Mouse (Mus musculus): ENCODE data around the gene Gata1.
"Not testable (repeated sequence)": the region's sequence is repeated elsewhere in the genome, so short reads cannot be mapped to it uniquely, and the experiment has no call there.

Gene Gata1

DNA sequence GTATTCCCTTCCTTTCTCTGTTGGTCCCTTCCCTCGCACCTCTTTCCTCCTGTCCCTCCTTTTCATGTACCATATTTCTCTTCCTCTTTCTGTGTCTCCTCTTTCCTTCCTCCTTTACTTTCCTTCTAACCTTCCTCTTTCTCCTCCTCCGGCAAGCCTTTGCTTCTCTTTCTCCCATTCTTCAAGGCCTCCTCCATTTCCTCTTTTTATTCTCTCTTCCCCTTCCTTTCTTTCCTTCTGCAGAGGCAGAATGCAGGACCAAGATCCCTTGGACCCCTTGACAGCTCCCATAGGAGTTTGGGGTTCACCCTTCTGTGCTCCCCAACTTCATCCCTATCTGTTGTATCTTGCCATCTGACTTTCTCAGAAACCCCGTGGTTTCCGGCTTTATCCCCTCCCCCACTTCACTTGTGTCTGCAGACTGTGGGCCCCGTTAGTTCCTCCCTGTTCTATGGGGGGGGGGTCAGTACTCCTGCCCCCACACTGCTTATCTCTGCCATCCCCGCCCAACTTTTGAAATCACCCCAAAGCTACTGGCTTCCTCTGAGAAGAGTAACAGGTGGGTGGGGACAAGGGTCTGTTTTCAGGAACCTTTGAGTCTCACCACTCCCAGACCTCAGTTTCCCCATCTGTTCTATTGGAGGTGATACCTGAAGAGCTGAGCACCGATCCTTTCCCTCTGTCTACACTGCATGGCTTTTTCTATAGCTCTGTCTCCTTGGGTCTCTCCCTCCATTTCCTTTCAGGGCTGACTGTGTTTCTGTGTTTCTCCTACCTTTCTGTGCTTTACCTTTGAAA lies 13.8 kb downstream of the Gata1 start:
- peak; percentile 38 for DNase-seq

DNA sequence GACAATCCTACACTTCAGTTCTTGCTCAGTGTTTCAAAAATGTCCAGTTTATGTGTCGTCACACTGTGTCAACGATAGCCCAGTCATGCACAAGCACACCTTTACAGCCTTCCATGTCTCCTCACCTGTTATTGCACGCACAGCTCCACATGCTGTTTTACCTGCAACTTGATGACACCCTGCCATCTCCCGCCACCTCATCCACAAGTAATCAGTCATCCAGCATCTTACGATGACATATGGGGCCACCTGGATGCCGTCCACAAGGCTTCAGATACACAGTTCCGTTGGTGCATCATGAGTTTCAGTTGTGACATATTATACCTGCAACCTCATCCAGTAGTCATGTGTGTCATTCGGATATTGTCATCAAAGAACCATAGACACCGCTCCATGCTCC lies 19.0 kb downstream of the Gata1 start:
- DNase-seq, result no peak

DNA sequence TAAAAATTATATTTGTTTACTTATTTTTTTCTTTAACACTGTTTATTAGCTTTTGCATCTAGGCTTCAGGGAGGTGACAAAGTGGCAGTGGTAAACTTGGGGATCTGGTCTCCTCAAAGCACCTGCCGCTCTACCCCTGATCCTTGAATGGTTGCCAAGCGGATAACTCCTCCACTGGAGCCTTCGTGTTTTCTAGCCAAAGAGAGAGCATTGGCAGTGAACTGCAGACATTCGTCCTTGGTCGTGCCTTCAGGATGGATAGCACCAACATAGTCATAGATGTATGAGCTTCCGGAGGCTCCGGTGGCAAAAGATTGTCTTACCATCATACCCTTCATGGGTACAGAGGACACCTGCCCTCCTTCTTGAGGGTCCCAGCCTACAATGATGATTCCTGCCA lies 27.8 kb downstream of the Gata1 start:
- DNase-seq, result no peak

DNA sequence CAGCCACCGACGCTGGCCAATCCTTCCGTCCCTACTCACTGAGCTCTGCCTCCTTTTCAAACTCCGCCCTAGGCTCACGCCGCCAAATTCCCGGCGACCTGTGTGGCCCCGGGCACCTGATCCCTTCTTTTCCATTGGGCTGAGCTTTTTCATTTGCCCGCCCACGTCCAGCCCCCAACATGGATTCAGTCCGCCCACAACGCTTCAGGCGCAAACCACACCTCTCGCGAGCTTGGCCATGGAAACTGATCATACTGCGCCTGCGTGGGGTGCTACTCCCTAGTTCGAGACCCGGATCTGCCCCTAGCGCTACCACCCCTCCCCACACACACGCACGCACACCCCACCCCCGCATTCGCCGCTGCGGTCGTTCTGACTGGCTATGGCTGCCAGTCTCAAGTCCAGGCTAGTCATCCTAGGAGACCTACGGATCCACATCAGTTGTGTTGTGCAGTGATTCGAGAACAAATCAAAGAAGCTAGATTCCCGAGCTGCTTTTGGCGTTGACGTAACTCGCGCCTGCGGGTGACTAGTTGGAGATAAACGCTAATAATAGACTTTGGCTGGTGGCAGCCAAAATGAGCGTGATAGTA lies 29.9 kb downstream of the Gata1 start:
- peak; percentile 78 for DNase-seq

DNA sequence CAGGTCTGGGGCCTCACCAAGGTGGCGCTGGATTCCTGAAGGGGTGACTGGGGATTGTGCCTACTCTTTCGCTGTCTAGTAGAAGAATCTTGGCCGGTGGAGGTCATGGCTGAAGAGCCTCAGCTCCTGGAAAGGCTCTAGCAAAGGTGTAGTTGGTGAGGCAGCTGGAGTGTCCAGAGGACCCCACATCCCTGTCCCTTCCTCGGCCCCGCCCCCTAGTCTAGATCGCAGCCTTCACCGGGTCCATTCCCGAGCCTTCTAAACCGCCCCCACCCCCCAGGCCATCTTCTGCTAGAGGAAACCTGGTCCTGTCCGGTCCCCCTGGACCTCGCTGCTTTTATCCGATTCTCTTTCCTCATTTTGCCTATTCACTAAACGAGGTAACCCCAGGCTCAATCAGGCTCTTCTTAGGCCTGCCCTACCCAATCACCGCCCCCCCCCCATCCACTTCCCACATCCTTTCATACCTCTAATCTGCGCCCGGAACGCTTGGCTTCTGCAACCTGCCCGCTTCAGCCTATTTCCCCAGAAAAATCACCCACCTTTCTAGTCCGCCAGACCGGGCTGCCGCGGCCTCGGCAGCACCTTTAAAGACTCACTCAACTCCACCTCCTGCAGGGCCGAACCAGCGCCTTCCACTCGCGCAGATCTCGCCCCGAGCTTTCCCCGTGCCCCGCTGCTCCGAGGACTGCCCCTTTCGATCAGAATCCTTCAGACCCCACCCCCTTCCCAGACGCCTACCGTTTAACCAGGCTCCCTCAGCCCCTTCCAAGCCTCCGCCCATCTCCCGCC lies 30.6 kb downstream of the Gata1 start, which contains the start of gene Hdac6:
TSS of gene Hdac6 (minus strand) at position 782 of the 792 bp plus-strand sequence.
- no peak for DNase-seq

DNA sequence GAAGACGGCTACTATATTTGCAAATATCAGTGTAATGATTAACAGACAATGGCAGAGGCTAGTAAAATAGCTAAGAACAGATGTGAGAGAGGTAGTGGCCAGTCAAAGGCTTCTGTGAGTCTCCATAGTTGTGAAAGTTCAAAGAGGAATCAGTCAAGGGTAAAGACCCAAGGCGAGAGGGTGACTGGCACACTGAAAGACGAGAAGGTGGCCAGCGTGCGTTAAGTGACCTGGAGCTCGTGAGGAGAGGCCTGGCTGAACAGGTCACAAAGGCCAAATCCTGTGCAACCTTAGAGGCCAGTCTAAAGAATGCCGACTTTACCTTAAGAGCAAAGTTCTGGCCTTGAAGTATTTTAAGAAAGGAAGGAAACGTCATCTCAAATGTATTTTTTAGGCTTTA lies 32.3 kb downstream of the Gata1 start:
- DNase-seq, result no peak

DNA sequence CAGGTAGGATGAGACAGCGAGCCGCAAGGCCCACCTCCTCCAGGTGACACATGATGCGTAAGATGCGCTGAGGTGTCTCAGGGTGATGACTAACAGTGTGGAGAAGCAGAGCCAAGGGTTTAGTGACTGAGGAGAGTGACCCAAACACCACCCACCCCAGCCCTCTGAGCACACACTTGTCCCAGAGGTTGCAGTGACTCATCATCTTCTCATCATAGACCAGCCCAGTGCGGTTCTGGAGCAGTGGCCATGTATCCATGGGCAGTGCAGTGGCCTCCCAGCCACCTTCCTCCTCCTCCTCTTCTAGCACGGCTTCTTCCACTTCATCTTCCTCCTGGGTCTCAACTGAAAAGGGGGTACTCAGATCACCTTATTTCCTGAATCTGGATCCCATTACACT lies 40.2 kb downstream of the Gata1 start:
- no peak for DNase-seq

DNA sequence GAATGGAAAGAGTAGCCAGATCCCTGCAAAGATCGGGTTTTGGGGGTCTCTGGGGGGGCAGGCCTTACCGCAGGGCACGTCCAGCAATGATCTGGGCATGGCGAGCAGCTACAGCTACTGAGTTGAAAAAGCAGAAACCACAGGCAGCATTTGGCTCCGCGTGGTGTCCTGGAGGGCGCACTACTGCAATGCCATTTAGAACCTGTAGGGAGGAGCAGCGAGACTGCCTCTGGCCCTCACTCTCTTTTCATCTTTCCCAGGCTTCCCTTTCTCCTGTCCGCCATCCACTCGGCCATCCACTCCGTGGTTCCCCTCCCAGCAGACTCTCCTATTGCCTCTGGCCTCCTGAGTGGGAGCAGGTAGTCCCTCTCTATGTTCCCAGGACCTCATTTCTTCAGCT lies 41.0 kb downstream of the Gata1 start:
- no peak for DNase-seq

DNA sequence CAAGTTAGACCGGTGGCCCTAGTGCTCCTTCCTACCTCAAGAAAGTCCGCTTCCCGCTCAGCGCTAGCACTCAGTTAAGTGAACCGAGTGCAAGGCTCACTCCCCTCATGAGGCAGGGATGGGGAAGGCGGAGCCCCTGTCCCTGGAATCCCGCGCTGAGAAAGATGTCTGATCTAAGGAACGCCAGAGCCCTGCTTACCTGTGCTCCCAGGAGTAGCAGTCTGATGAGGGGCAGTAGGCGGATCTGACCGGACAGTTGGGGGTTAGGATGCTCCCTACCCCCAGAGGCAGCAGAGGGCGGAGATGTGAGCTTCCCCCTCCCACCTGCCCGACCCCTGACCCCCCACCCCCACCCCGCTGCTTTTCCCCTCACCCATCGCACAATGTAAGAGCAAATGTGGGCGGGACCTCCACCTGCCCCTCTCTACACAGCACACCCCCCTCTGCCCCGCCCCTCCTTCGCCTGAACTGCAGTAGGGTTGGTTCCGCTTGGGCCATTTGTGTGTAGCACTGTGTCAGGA lies 49.5 kb downstream of the Gata1 start, which contains the start of gene Eras:
TSS of gene Eras (minus strand) at position 338 of the 521 bp plus-strand sequence.
- no peak for DNase-seq

DNA sequence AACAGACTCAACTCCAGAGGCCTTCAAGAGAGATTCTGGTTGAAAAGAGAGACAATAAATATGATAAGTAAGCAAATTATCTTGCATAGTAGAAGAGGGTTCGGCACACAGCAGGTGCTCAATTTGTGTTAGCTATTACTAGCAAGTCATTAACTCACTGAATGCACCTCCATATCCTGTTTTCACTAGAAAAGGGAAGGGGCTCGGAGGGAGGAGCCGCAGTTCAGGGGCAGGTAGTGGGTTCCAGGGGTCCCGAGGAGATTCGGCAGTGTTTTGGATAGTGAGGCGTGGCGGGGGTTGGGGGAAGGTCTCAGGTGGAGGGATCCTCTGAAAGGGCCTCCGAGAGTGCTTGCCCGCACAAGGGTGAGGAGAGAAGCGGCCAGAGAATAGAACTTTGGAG lies 50.8 kb downstream of the Gata1 start:
- DNase-seq, result no peak

DNA sequence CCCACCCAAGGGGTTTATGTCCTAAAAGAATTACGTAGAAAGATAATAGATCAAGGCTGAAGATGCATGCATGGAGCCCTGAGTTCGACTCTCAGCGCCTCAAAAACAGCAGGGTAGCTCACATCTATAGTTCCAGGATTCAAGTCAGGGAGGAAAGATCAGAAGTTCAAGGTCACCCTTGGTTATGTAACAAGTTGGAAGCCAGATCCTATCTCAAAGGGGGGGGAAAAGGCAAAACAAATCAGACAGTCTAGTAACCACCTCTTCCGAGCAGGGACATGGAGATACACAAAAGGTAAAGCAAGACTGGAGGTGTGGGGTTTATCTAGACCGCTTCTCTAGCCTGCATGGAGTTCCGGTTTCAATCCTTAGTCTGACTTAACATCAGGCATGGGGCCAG lies 51.6 kb downstream of the Gata1 start:
- no peak for DNase-seq

DNA sequence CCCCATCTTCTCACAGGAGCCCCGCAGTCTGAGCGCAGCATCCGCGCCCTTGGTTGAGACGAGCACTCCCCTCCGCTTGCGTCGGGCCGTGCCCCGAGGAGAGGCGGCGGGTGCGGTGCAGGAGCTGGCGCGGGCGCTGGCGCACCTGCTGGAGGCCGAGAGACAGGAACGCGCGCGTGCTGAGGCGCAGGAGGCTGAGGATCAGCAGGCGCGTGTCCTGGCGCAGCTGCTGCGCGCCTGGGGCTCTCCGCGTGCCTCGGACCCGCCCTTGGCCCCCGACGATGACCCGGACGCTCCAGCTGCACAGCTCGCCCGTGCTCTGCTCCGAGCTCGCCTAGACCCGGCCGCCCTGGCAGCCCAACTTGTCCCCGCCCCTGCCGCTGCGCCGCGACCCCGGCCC lies 55.8 kb downstream of the Gata1 start:
- DNase-seq, result no peak

DNA sequence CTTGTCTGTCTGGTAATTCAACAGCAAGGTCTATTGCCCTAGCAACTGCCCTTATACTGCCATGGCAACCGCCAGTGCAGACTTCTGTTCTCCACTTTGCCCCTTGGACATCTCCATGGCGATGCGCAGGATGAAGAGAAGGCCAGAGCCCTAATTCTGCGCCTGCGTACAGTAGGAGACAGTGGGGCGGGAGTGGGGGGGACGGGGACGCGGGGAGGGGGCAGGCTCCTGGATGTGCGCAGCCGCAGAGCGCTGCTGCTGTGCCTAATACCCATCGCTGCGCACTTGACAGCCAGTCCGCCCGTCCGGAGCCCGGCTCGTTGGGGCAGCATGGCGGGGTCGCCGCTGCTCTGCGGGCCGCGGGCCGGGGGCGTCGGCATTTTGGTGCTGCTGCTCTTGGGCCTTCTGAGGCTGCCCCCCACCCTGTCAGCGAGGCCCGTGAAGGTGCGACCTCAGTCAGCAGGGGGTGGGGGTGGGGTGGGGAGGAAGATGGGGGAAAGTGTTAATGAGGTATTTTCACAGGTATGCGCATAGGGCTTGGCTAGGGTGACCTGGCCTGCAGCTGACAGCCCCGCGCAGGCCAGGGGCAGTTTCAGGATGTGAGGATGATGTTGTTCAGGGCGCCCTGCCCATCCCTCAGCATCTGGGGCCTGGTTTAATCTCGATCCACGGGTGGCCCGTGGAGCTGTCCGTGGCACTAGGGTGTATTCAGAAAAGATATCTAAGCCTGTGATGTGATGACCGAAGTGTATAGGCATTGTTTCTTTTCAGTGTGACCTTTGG lies 58.1 kb downstream of the Gata1 start, which contains the start of gene Pcsk1n:
TSS of gene Pcsk1n (plus strand) at position 222 of the 783 bp plus-strand sequence.
- DNase-seq, result no peak

DNA sequence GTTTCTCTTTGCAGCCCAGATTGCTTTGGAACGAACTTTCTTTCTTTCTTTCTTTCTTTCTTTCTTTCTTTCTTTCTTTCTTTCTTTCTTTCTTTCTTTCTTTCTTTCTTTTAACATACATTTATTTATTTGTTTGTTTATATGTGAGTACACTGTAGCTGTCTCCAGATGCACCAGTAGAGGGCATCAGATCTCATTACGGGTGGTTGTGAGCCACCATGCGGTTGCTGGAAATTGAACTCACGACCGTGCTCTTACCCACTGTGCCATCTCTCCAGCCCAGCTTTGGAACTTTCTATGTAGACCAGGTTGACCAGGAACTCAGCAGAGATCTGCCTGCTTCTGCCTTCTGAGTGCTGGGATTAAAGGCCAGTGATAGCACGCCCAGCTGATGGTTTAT lies 59.9 kb downstream of the Gata1 start:
- DNase-seq, result not testable (repeated sequence)

DNA sequence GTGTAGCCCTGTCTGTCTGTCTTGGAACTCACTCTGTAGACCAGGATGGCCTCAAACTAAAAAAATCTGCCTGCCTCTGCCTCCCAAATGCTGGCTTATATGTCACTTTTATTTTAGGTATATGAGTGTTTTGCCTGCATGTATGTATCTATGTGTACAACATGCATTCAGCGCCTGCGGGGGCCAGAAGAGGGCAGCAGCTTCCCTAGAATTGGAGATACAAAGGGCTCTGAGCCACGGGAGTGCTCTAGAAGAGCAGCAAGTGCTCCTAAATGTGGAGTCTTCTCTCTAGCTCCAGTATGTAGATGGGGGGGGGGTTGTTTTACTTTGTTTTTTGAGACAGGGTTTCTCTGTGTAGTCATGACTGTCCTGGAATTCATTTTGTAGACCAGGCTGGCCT lies 62.2 kb downstream of the Gata1 start:
- DNase-seq, result peak; percentile 39

DNA sequence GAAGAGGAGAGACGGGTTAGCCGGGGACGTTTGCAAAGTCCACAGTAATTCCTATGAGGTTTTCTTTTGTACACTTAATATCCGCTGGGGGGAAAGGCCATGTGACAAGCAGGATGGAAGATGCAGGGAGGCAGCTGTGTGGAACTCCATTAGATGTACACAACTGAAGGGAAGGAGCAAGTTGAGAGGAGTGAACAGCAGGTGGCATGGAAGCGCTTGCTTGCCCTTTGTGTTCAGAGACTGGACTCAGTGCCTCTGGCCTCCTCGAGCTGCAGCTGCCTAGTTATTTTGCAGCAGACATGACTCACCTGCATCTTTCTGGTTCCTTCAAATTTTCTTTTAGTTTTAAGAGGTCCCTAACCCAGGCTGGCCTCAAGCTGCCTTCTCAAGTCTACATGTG lies 67.4 kb downstream of the Gata1 start:
- no peak for DNase-seq
